Mouse (Mus musculus) layer of hippocampus, postnatal 10 days (tissue): Measurements from ENCODE around the gene Acap2. TPM values are rescaled to one million over a fixed set of nuclear protein-coding genes. Genes with fewer than 3 reads are reported as not detected.

ENCODE experiments used
- DNase-seq, 2 experiments: peaks; one replicate each; pipeline ENCODE4 v3.0.0; 2021; ENCODE audit warnings: low spot score in 2 of 2
- total RNA-seq, 2 experiments: library from RNA; stranded (reverse); gene quantifications; 2 replicates each; pipeline ENCODE4 v1.2.3; 2021

The Acap2 gene
- total RNA-seq, 2 experiments from 2014 or later, result 77.5 to 81.6 TPM

- DNase-seq, result peak in 1 of 2 experiments; percentile 6
Observed at GRCm38 (mm10) chr16:31209911-31210310, 8.9 kb upstream of the Acap2 start.

GRCm38 (mm10) chr16:31205726-31206125 is 4.7 kb upstream of the Acap2 start:
- DNase-seq, result no peak

GRCm38 (mm10) chr16:31205187-31205586 is 4.1 kb upstream of the Acap2 start:
- DNase-seq, result peak in 1 of 2 experiments; percentile 5

- no peak for DNase-seq
Observed at GRCm38 (mm10) chr16:31204216-31204615, 3.2 kb upstream of the Acap2 start.

GRCm38 (mm10) chr16:31201704-31202103 is 659 bp upstream of the Acap2 start:
- DNase-seq, result no peak

GRCm38 (mm10) chr16:31199926-31200789 is 887 bp downstream of the Acap2 start:
- DNase-seq, result peak; percentile 54 to 70

- peak; percentile 46 to 47 for DNase-seq
Observed at GRCm38 (mm10) chr16:31199591-31199925, 1.5 kb downstream of the Acap2 start.

- no peak for DNase-seq
Observed at GRCm38 (mm10) chr16:31196971-31197370, 4.1 kb downstream of the Acap2 start.

- peak in 1 of 2 experiments; percentile 43 for DNase-seq
Observed at GRCm38 (mm10) chr16:31192526-31192925, 8.5 kb downstream of the Acap2 start.

- DNase-seq, result no peak
Observed at GRCm38 (mm10) chr16:31191818-31192217, 9.2 kb downstream of the Acap2 start.

GRCm38 (mm10) chr16:31190426-31190825 is 10.6 kb downstream of the Acap2 start:
- DNase-seq, result no peak

GRCm38 (mm10) chr16:31189291-31189690 is 11.8 kb downstream of the Acap2 start:
- DNase-seq, result no peak

- no peak for DNase-seq
Observed at GRCm38 (mm10) chr16:31188799-31189198, 12.2 kb downstream of the Acap2 start.

GRCm38 (mm10) chr16:31188270-31188669 is 12.8 kb downstream of the Acap2 start:
- DNase-seq, result no peak

- DNase-seq, result no peak
Observed at GRCm38 (mm10) chr16:31187192-31187591, 13.9 kb downstream of the Acap2 start.

- DNase-seq, result no peak
Observed at GRCm38 (mm10) chr16:31185757-31186156, 15.3 kb downstream of the Acap2 start.

- DNase-seq, result no peak
Observed at GRCm38 (mm10) chr16:31184727-31185126, 16.3 kb downstream of the Acap2 start.

- no peak for DNase-seq
Observed at GRCm38 (mm10) chr16:31182576-31182975, 18.5 kb downstream of the Acap2 start.

GRCm38 (mm10) chr16:31180843-31181242 is 20.2 kb downstream of the Acap2 start:
- DNase-seq, result no peak

- no peak for DNase-seq
Observed at GRCm38 (mm10) chr16:31179384-31179783, 21.7 kb downstream of the Acap2 start.

GRCm38 (mm10) chr16:31174880-31175638 is 26.0 kb downstream of the Acap2 start:
- DNase-seq, result no peak

GRCm38 (mm10) chr16:31172229-31172628 is 28.8 kb downstream of the Acap2 start:
- no peak for DNase-seq
